Mouse (Mus musculus) kidney, embryonic 14.5 days (tissue): ENCODE data around the gene Blm. TPM values are rescaled to one million over a fixed set of nuclear protein-coding genes. Genes with fewer than 3 reads are reported as not detected.
"Not testable (repeated sequence)": the region's sequence is repeated elsewhere in the genome, so short reads cannot be mapped to it uniquely, and the experiment has no call there.

ENCODE experiments used
- ATAC-seq: fragments of 200-750 bp; cut with Nextera tagmentation; 2 replicates; pipeline ENCODE4 v1.8.0; 2017; ENCODE audit warnings: moderate number of reproducible peaks, mild to moderate bottlenecking, moderate TSS enrichment, moderate library complexity; ENCODE audit not compliant: low FRiP score, low TSS enrichment
- H3K27ac ChIP-seq: fragments of 300-500 bp; sonication (generic); 2 replicates; pipeline ENCODE4 v1.5.1; 2014; ENCODE audit warnings: low read depth, mild to moderate bottlenecking, low read length, moderate library complexity, mixed read lengths
- H3K27me3 ChIP-seq: fragments of 300-500 bp; sonication (generic); 2 replicates; pipeline ENCODE4 v1.6.1; 2014; ENCODE audit warnings: mild to moderate bottlenecking, low read length; ENCODE audit not compliant: control insufficient read depth, insufficient read depth
- H3K36me3 ChIP-seq: fragments of 300-500 bp; sonication (generic); 2 replicates; pipeline ENCODE4 v1.6.1; 2014; ENCODE audit warnings: low read length, mixed read lengths; ENCODE audit not compliant: control insufficient read depth, insufficient read depth
- H3K4me1 ChIP-seq: fragments of 300-500 bp; sonication (generic); 2 replicates; pipeline ENCODE4 v1.6.1; 2014; ENCODE audit warnings: low read length, mixed read lengths; ENCODE audit not compliant: control insufficient read depth, insufficient read depth
- H3K4me2 ChIP-seq: fragments of 300-500 bp; sonication (generic); replicated peaks from 2 replicates; pipeline ENCODE4 v1.6.1; 2014; ENCODE audit warnings: low read depth, mild to moderate bottlenecking, low read length
- H3K4me3 ChIP-seq: fragments of 300-500 bp; sonication (generic); 2 replicates; pipeline ENCODE4 v1.5.1; 2014; ENCODE audit warnings: mild to moderate bottlenecking, low read length
- H3K9ac ChIP-seq: fragments of 300-500 bp; sonication (generic); 2 replicates; pipeline ENCODE4 v1.6.1; 2014; ENCODE audit warnings: low read depth, mild to moderate bottlenecking, low read length, moderate library complexity
- H3K9me3 ChIP-seq: fragments of 300-500 bp; sonication (generic); 2 replicates; pipeline ENCODE4 v1.6.1; 2016; ENCODE audit warnings: low read length; ENCODE audit not compliant: control insufficient read depth
- WGBS: fragments of 180-500 bp; shearing (Covaris S2); extraction: QIAGEN DNeasy Blood & Tissue Kit; methylation state at CpG from one replicate; pipeline ENCODE4 v1.1.7; 2014; 5-methylcytosine and 5-hydroxymethylcytosine counted together
- polyA plus RNA-seq: library from polyadenylated mRNA; unstranded; fragments of >200 nt; fragmentation: Nextera tagmentation; extraction: Ambion mirVana; gene quantifications from 2 replicates; pipeline ENCODE4 v1.2.1, GENCODE M21; 2014

Gene Blm
- polyA plus RNA-seq, 1 experiment from 2014 or later: 34.5 TPM

GRCm38 (mm10) chr7:80542139-80542831 is 7.4 kb upstream of the Blm start:
- Histone ChIP-seq H3K9me3 (no peaks in the 10 kb centered on the region), H3K4me2 (no peak overlapping the region), H3K4me1 (no peaks in the 10 kb centered on the region), H3K27me3 (no peaks in the 10 kb centered on the region), H3K36me3 (no peaks in the 10 kb centered on the region), H3K4me3 (no peak overlapping the region), H3K9ac (no peak overlapping the region), H3K27ac (no peak overlapping the region)
- WGBS: 77% methylated on average over 7 of the region's 7 CpGs
- no peak for ATAC-seq

DNA sequence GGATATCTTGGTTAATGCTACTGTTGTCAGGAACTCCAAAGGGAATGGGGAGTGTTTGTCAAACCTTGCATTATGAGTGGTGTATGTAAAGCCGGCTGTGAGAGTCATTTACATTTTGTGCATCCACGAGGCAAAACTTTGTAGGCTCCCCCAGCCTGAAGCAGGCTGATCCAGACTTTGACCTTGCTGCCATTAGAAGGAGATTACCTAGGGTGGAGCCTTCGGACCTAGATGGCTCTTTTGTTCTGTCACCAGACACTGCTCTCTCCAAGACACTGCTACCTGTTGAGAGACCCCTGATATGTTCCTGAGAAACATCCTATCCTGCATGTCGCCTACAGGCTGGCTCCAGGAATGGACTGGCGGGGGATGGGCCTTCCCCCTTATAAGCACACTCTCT is 4.7 kb upstream of the Blm start:
- ATAC-seq: no peak
- no peaks in the 10 kb centered on the region for H3K4me1 ChIP-seq
- H3K9me3 ChIP-seq: no peaks in the 10 kb centered on the region
- no peak overlapping the region for H3K9ac ChIP-seq
- H3K4me3 ChIP-seq: no peak overlapping the region
- H3K36me3 ChIP-seq: no peaks in the 10 kb centered on the region
- no peaks in the 10 kb centered on the region for H3K27me3 ChIP-seq
- no peak overlapping the region for H3K4me2 ChIP-seq
- 72% methylated on average over 5 of the region's 5 CpGs for WGBS
- H3K27ac ChIP-seq: no peak overlapping the region

GRCm38 (mm10) chr7:80534291-80535008 is 469 bp downstream of the Blm start:
- Histone ChIP-seq H3K27ac (peak overlapping the region; percentile 77), H3K27me3 (no peaks in the 10 kb centered on the region), H3K9me3 (no peaks in the 10 kb centered on the region), H3K36me3 (no peaks in the 10 kb centered on the region), H3K4me2 (peak overlapping the region; percentile 90), H3K9ac (peak overlapping the region; percentile 83), H3K4me3 (peak overlapping the region; percentile 61), H3K4me1 (peaks cover 11% of the 10 kb centered on the region; the same call in 1 of the 2 replicates)
- WGBS: 1% methylated on average over 32 of the region's 32 CpGs
- ATAC-seq: 0 out of 2 replicates have a peak, but pooled peaks have one; percentile 26

DNA sequence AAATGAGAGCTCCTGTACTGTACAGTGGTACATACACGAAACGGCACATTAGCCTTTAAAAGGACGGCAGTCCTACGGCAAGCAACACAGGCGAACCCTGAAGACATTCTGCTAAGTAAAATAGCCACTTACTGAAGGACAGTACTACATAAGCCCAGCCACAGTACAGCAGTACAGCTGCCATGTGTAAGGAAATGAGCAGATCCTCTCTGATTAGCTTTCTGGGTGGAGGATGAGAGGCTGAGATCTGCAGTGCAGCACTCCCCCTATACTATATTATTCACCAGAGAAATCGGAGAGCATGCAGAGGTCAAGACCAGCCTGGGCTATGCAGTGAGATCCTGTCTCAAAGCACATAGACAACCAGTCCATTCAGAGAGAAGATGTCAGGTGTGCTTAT is 3.8 kb downstream of the Blm start:
- H3K27ac ChIP-seq: no peak overlapping the region
- H3K9me3 ChIP-seq: no peaks in the 10 kb centered on the region
- H3K4me2 ChIP-seq: no peak overlapping the region
- peaks cover 11% of the 10 kb centered on the region; the same call in 1 of the 2 replicates for H3K4me1 ChIP-seq
- H3K4me3 ChIP-seq: no peak overlapping the region
- H3K27me3 ChIP-seq: no peaks in the 10 kb centered on the region
- no peaks in the 10 kb centered on the region for H3K36me3 ChIP-seq
- ATAC-seq: no peak
- H3K9ac ChIP-seq: no peak overlapping the region
- WGBS: 85% methylated on average over 6 of the region's 6 CpGs

GRCm38 (mm10) chr7:80530646-80531045 is 4.3 kb downstream of the Blm start:
- peaks cover 11% of the 10 kb centered on the region; the same call in 1 of the 2 replicates for H3K4me1 ChIP-seq
- H3K27me3 ChIP-seq: no peaks in the 10 kb centered on the region
- H3K9ac ChIP-seq: no peak overlapping the region
- H3K27ac ChIP-seq: no peak overlapping the region
- no peak for ATAC-seq
- H3K4me3 ChIP-seq: no peak overlapping the region
- H3K4me2 ChIP-seq: no peak overlapping the region
- 94% methylated on average over 2 of the region's 2 CpGs for WGBS
- H3K36me3 ChIP-seq: no peaks in the 10 kb centered on the region
- H3K9me3 ChIP-seq: no peaks in the 10 kb centered on the region

GRCm38 (mm10) chr7:80526698-80527097 is 8.2 kb downstream of the Blm start:
- H3K27ac ChIP-seq: no peak overlapping the region
- no peaks in the 10 kb centered on the region for H3K9me3 ChIP-seq
- no peak overlapping the region for H3K4me2 ChIP-seq
- H3K4me3 ChIP-seq: no peak overlapping the region
- H3K36me3 ChIP-seq: no peaks in the 10 kb centered on the region
- no peaks in the 10 kb centered on the region for H3K27me3 ChIP-seq
- 79% methylated on average over 6 of the region's 6 CpGs for WGBS
- no peaks in the 10 kb centered on the region for H3K4me1 ChIP-seq
- ATAC-seq: no peak
- no peak overlapping the region for H3K9ac ChIP-seq

DNA sequence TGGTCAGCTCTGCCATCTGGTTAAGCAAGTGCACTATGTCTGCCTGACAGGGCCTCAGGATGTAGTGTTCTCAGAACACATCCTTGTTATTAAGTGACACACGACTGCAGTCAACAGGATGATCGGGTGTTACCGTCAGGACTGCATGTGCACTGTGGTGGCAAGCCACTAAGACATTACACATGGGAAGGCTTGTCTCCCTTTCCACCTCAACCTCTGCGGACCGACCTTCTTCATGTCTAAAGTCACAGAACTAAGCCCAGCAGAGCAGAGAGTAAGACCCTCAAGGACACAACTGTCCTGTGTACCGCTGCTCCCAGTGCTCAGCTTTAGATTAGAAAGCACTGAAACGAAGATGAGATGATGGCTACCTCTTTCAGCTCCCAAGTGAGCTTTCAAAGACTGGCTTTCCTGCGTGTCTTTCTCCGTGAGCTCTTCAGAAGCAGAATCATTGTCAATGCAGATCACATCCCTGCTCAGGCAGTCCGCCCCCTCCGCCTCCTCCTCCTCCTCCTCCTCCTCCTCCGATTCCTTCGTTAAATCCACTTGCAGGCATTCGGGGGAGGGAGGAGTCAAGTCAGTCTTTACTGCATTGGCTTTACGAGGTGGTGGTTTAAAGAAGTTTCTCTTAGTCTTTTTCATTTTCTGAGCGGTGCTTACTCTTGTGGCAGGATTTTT is 22.4 kb downstream of the Blm start:
- ATAC-seq: no peak
- Histone ChIP-seq H3K36me3 (peaks cover 50% of the 10 kb centered on the region), H3K9ac (no peak overlapping the region), H3K4me2 (no peak overlapping the region), H3K4me1 (no peaks in the 10 kb centered on the region), H3K27me3 (no peaks in the 10 kb centered on the region), H3K9me3 (no peaks in the 10 kb centered on the region), H3K4me3 (no peak overlapping the region), H3K27ac (no peak overlapping the region)
- WGBS: 77% methylated on average over 16 of the region's 16 CpGs

GRCm38 (mm10) chr7:80507697-80508096 is 27.2 kb downstream of the Blm start:
- not testable (repeated sequence) for H3K4me3 ChIP-seq, H3K9me3 ChIP-seq, ATAC-seq, H3K4me2 ChIP-seq, H3K27me3 ChIP-seq, H3K27ac ChIP-seq, H3K9ac ChIP-seq, H3K4me1 ChIP-seq
- H3K36me3 ChIP-seq: peaks cover 63% of the 10 kb centered on the region
- WGBS: 98% methylated on average over 25 of the region's 26 CpGs

DNA sequence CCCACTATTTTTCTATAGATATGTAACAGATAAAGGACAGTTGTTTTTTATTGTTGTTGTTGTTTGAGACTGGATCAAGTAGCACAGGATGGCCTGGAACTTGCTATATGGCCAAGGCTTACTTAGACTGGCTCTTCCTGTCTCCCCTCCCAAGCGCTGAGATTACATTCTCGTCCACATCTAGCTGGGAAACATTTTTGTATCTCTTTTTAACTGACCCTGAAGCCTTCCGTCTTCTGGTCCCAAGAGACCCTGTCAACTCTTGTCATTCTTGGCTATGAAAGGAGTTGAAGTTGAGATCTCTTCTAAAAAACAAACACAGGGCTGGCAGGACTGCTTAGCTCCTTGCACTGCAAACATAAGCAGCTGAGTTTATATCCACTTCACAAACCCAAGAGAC is 28.9 kb downstream of the Blm start:
- WGBS: 84% methylated on average over 3 of the region's 3 CpGs

More for the DNA sequence above, 28.9 kb downstream of the Blm start:
- Histone ChIP-seq H3K4me3 (no peak overlapping the region), H3K27me3 (no peaks in the 10 kb centered on the region), H3K4me2 (no peak overlapping the region), H3K9me3 (no peaks in the 10 kb centered on the region), H3K4me1 (no peaks in the 10 kb centered on the region), H3K27ac (no peak overlapping the region), H3K9ac (no peak overlapping the region), H3K36me3 (peaks cover 64% of the 10 kb centered on the region)
- ATAC-seq: no peak
